Mouse (Mus musculus) heart, adult 9 months (tissue): Measurements from ENCODE around the gene Nap1l5.
A peak's percentile ranks its signal among the peaks of the same experiment; 100 is the strongest.

ENCODE experiments used
- DNase-seq, 2 experiments: peaks; one replicate each; pipeline ENCODE4 v3.0.0; 2022; ENCODE audit warnings: low spot score in 2 of 2

The Nap1l5 gene

GRCm38 (mm10) chr6:58907336-58907735 lies 460 bp upstream of the Nap1l5 start:
- DNase-seq, result no peak

- no peak for DNase-seq
Measured at GRCm38 (mm10) chr6:58904551-58904950, 2.3 kb downstream of the Nap1l5 start.

GRCm38 (mm10) chr6:58903171-58903570 lies 3.7 kb downstream of the Nap1l5 start:
- DNase-seq, result no peak

- DNase-seq, result no peak
Measured at GRCm38 (mm10) chr6:58900536-58900935, 6.3 kb downstream of the Nap1l5 start.

GRCm38 (mm10) chr6:58899076-58899475 lies 7.8 kb downstream of the Nap1l5 start:
- DNase-seq, result no peak

- peak; percentile 35 to 51 for DNase-seq
Measured at GRCm38 (mm10) chr6:58896648-58897047, 10.2 kb downstream of the Nap1l5 start.

GRCm38 (mm10) chr6:58894994-58895393 lies 11.9 kb downstream of the Nap1l5 start:
- no peak for DNase-seq

GRCm38 (mm10) chr6:58893307-58893706 lies 13.6 kb downstream of the Nap1l5 start:
- no peak for DNase-seq

- DNase-seq, result no peak
Measured at GRCm38 (mm10) chr6:58889917-58890316, 17.0 kb downstream of the Nap1l5 start.

GRCm38 (mm10) chr6:58882271-58882670 lies 24.6 kb downstream of the Nap1l5 start:
- no peak for DNase-seq

GRCm38 (mm10) chr6:58881363-58881762 lies 25.5 kb downstream of the Nap1l5 start:
- no peak for DNase-seq

- DNase-seq, result no peak
Measured at GRCm38 (mm10) chr6:58880861-58881260, 26.0 kb downstream of the Nap1l5 start.

- DNase-seq, result no peak
Measured at GRCm38 (mm10) chr6:58879987-58880386, 26.9 kb downstream of the Nap1l5 start.

- peak; percentile 51 to 63 for DNase-seq
Measured at GRCm38 (mm10) chr6:58879572-58879971, 27.3 kb downstream of the Nap1l5 start.

- DNase-seq, result peak; percentile 20 to 23
Measured at GRCm38 (mm10) chr6:58867858-58868257, 39.0 kb downstream of the Nap1l5 start.

- DNase-seq, result no peak
Measured at GRCm38 (mm10) chr6:58863631-58864235, 43.1 kb downstream of the Nap1l5 start.

GRCm38 (mm10) chr6:58862446-58862993 lies 44.4 kb downstream of the Nap1l5 start:
- DNase-seq, result peak; percentile 70 to 77

- DNase-seq, result no peak
Measured at GRCm38 (mm10) chr6:58859517-58859916, 47.4 kb downstream of the Nap1l5 start.

GRCm38 (mm10) chr6:58856494-58856893 lies 50.4 kb downstream of the Nap1l5 start:
- peak; percentile 29 to 46 for DNase-seq

GRCm38 (mm10) chr6:58855676-58856367 lies 51.1 kb downstream of the Nap1l5 start:
- DNase-seq, result no peak
